Mouse (Mus musculus): ENCODE results near the gene Emilin2.

DNA sequence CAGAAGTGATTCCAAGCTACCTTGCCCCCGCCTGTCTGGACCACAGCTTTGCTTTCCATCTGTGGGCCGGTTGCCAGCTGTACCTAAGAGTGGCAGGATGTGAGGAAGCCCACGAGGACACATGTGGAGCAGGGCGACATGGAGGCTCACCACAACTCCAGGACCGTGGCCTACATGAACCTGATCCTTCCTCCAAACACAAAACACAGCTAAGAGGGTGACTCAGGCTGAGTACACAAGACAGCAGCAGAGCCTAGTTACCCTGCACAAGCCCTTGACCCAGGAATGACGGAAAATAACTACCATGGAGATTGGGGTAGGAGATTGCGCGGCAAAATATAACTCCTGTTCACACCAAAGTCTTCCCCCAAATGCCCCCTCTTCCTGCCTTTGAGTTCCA lies 44.4 kb downstream of the Emilin2 start:
- TF ChIP-seq CTCF (IDR thresholded peaks at IDR 0.05; ENCODE audit: low read depth) (no peak), EP300 (IDR thresholded peaks at IDR 0.05; ENCODE audit: low read depth) (no peak)
